Mouse (Mus musculus) hindbrain, postnatal 0 days (tissue): ENCODE data around the gene Dhx34. TPM values are rescaled to one million over a fixed set of nuclear protein-coding genes. Genes with fewer than 3 reads are reported as not detected.

Experiments
- ATAC-seq: fragments of 200-750 bp; cut with Nextera tagmentation; 2 replicates; pipeline ENCODE4 v1.8.0; 2017; ENCODE audit warnings: mild to moderate bottlenecking, moderate TSS enrichment, moderate library complexity
- DNase-seq: peaks from one replicate; pipeline ENCODE4 v3.0.0-alpha.2; 2015; ENCODE audit warnings: low spot score
- H3K27ac ChIP-seq: fragments of 300-500 bp; sonication (generic); 2 replicates; pipeline ENCODE4 v1.5.1; 2014; ENCODE audit warnings: mild to moderate bottlenecking
- H3K27me3 ChIP-seq: fragments of 300-500 bp; sonication (generic); 2 replicates; pipeline ENCODE4 v1.6.1; 2014; ENCODE audit warnings: low read length, mixed read lengths; ENCODE audit not compliant: insufficient read depth
- H3K36me3 ChIP-seq: fragments of 300-500 bp; sonication (generic); 2 replicates; pipeline ENCODE4 v1.6.1; 2014; ENCODE audit warnings: low read length, mixed read lengths; ENCODE audit not compliant: insufficient read depth
- H3K4me1 ChIP-seq: fragments of 300-500 bp; sonication (generic); 2 replicates; pipeline ENCODE4 v1.6.1; 2014; ENCODE audit warnings: antibody characterized with exemption, low read length, mixed read lengths; ENCODE audit not compliant: insufficient read depth
- H3K4me2 ChIP-seq: fragments of 300-500 bp; sonication (generic); 2 replicates; pipeline ENCODE4 v1.6.1; 2014; ENCODE audit warnings: low read depth, mild to moderate bottlenecking, low read length, moderate library complexity, mixed read lengths
- H3K4me3 ChIP-seq: fragments of 300-500 bp; sonication (generic); 2 replicates; pipeline ENCODE4 v1.5.1; 2014; ENCODE audit warnings: low read length
- H3K9ac ChIP-seq: fragments of 300-500 bp; sonication (generic); replicated peaks from 2 replicates; pipeline ENCODE4 v1.6.1; 2014; ENCODE audit warnings: mild to moderate bottlenecking, low read length, moderate library complexity, mixed read lengths
- H3K9me3 ChIP-seq: fragments of 300-500 bp; sonication (generic); 2 replicates; pipeline ENCODE4 v1.6.1; 2016; ENCODE audit warnings: low read length, mixed read lengths
- CTCF ChIP-seq: IDR thresholded peaks from 2 replicates; pipeline ENCODE4 v1.5.1; 2016; ENCODE audit warnings: antibody characterized with exemption, control low read depth, low read depth
- WGBS: fragments of 180-500 bp; shearing (Covaris S2); extraction: QIAGEN DNeasy Blood & Tissue Kit; methylation state at CpG from one replicate; pipeline ENCODE4 v1.1.7; 2014; 5-methylcytosine and 5-hydroxymethylcytosine counted together
- polyA plus RNA-seq: library from polyadenylated mRNA; unstranded; fragments of >200 nt; fragmentation: Nextera tagmentation; extraction: Ambion mirVana; gene quantifications from 2 replicates; pipeline ENCODE4 v1.2.1, GENCODE M21; 2015
- total RNA-seq: library from RNA; depleted of rRNA; stranded (reverse); fragments of >200 nt; gene quantifications from 2 replicates; pipeline ENCODE4 v1.2.3, GENCODE M21; 2014

Dhx34 gene
- total and polyA plus RNA-seq, 2 experiments from 2014 or later: 9.1 to 25.0 TPM

GRCm38 (mm10) chr7:16244067-16244466 lies 22.2 kb upstream of the Dhx34 start, which contains the start of gene C5ar2:
C5ar2 (minus strand) TSS chr7:16244154.
- no peak for TF ChIP-seq CTCF
- Histone ChIP-seq H3K27ac (no peak within 1 kb of the TSS), H3K9ac (no peak within 1 kb of the TSS), H3K4me1 (no peaks in the 10 kb centered on the region), H3K4me2 (no peak within 1 kb of the TSS), H3K9me3 (no peaks in the 10 kb centered on the region), H3K27me3 (no peaks in the 10 kb centered on the region), H3K36me3 (no peaks in the 10 kb centered on the region), H3K4me3 (no peak within 1 kb of the TSS)
- ATAC-seq (no peak), DNase-seq (no peak)
- 78% methylated on average over 5 of the region's 5 CpGs for WGBS

GRCm38 (mm10) chr7:16242198-16242597 lies 20.4 kb upstream of the Dhx34 start:
- WGBS: 92% methylated on average over 6 of the region's 6 CpGs
- no peak for TF ChIP-seq CTCF

GRCm38 (mm10) chr7:16241787-16242186 lies 19.9 kb upstream of the Dhx34 start:
- no peak overlapping the region for H3K4me2 ChIP-seq
- H3K9ac ChIP-seq: no peak overlapping the region
- no peaks in the 10 kb centered on the region for H3K4me1 ChIP-seq
- 66% methylated on average over 11 of the region's 11 CpGs for WGBS
- H3K27me3 ChIP-seq: no peaks in the 10 kb centered on the region
- ATAC-seq: no peak
- DNase-seq: no peak
- TF ChIP-seq CTCF: no peak
- H3K9me3 ChIP-seq: no peaks in the 10 kb centered on the region
- no peak overlapping the region for H3K27ac ChIP-seq
- H3K36me3 ChIP-seq: no peaks in the 10 kb centered on the region
- no peak overlapping the region for H3K4me3 ChIP-seq

More at GRCm38 (mm10) chr7:16242198-16242597, 20.4 kb upstream of the Dhx34 start:
- Histone ChIP-seq H3K27ac (no peak overlapping the region), H3K4me1 (no peaks in the 10 kb centered on the region), H3K4me3 (no peak overlapping the region), H3K36me3 (no peaks in the 10 kb centered on the region), H3K4me2 (no peak overlapping the region), H3K9me3 (no peaks in the 10 kb centered on the region), H3K27me3 (no peaks in the 10 kb centered on the region), H3K9ac (no peak overlapping the region)
- DNase-seq (no peak), ATAC-seq (no peak)

- 92% methylated on average over 1 of the region's 1 CpGs for WGBS
These were observed 19.1 kb upstream of the Dhx34 start for GRCm38 (mm10) chr7:16240978-16241303.

GRCm38 (mm10) chr7:16240281-16240977 lies 18.6 kb upstream of the Dhx34 start:
- Histone ChIP-seq H3K9me3 (no peaks in the 10 kb centered on the region), H3K27ac (no peak overlapping the region), H3K4me1 (no peaks in the 10 kb centered on the region), H3K9ac (no peak overlapping the region), H3K4me3 (no peak overlapping the region), H3K27me3 (no peaks in the 10 kb centered on the region), H3K4me2 (no peak overlapping the region), H3K36me3 (no peaks in the 10 kb centered on the region)
- no peak for TF ChIP-seq CTCF
- DNase-seq (no peak), ATAC-seq (no peak)
- 76% methylated on average over 7 of the region's 7 CpGs for WGBS

More at GRCm38 (mm10) chr7:16240978-16241303, 19.1 kb upstream of the Dhx34 start:
- Histone ChIP-seq H3K4me3 (no peak overlapping the region), H3K9ac (no peak overlapping the region), H3K27ac (no peak overlapping the region), H3K4me2 (no peak overlapping the region), H3K27me3 (no peaks in the 10 kb centered on the region), H3K36me3 (no peaks in the 10 kb centered on the region), H3K9me3 (no peaks in the 10 kb centered on the region), H3K4me1 (no peaks in the 10 kb centered on the region)
- no peak for TF ChIP-seq CTCF
- ATAC-seq: no peak
- DNase-seq: no peak

GRCm38 (mm10) chr7:16239554-16239997 lies 17.7 kb upstream of the Dhx34 start:
- Histone ChIP-seq H3K36me3 (no peaks in the 10 kb centered on the region), H3K27me3 (no peaks in the 10 kb centered on the region), H3K9ac (no peak overlapping the region), H3K4me1 (no peaks in the 10 kb centered on the region), H3K4me2 (no peak overlapping the region), H3K4me3 (no peak overlapping the region), H3K27ac (no peak overlapping the region), H3K9me3 (no peaks in the 10 kb centered on the region)
- 56% methylated on average over 9 of the region's 9 CpGs for WGBS
- DNase-seq: no peak
- TF ChIP-seq CTCF: no peak
- ATAC-seq: no peak

GRCm38 (mm10) chr7:16229869-16230268 lies 8.0 kb upstream of the Dhx34 start:
- no peak overlapping the region for H3K27ac ChIP-seq
- TF ChIP-seq CTCF: no peak
- DNase-seq: no peak

More at GRCm38 (mm10) chr7:16229869-16230268, 8.0 kb upstream of the Dhx34 start:
- Histone ChIP-seq H3K9ac (no peak overlapping the region), H3K4me3 (no peak overlapping the region), H3K9me3 (no peaks in the 10 kb centered on the region), H3K4me1 (no peaks in the 10 kb centered on the region), H3K27me3 (no peaks in the 10 kb centered on the region), H3K36me3 (no peaks in the 10 kb centered on the region), H3K4me2 (no peak overlapping the region)
- WGBS: 62% methylated on average over 5 of the region's 5 CpGs
- ATAC-seq: no peak
